Mouse (Mus musculus): ENCODE data around the gene Gmnc.

Gene Gmnc

GRCm38 (mm10) chr16:26991477-26992300, at the start of gene Gmnc:
TSS of gene Gmnc (minus strand) at chr16:26991652.
- DNase-seq, result no peak

- no peak for DNase-seq
These were observed 35.8 kb upstream of the Gmnc start for GRCm38 (mm10) chr16:27027281-27027680.

GRCm38 (mm10) chr16:27026226-27026625, 34.8 kb upstream of the Gmnc start:
- no peak for DNase-seq

GRCm38 (mm10) chr16:27022746-27023145, 31.3 kb upstream of the Gmnc start:
- no peak for DNase-seq

- DNase-seq, result no peak
These were observed 25.9 kb upstream of the Gmnc start for GRCm38 (mm10) chr16:27017309-27017708.

- DNase-seq, result no peak
These were observed 11.3 kb upstream of the Gmnc start for GRCm38 (mm10) chr16:27002714-27003113.

- DNase-seq, result no peak
These were observed 8.1 kb upstream of the Gmnc start for GRCm38 (mm10) chr16:26999563-26999962.

- no peak for DNase-seq
These were observed 1.8 kb downstream of the Gmnc start for GRCm38 (mm10) chr16:26989415-26990315.

GRCm38 (mm10) chr16:26988188-26988587, 3.3 kb downstream of the Gmnc start:
- no peak for DNase-seq

GRCm38 (mm10) chr16:26985796-26986195, 5.7 kb downstream of the Gmnc start:
- DNase-seq, result no peak

- DNase-seq, result no peak
These were observed 9.3 kb downstream of the Gmnc start for GRCm38 (mm10) chr16:26982112-26982511.

- no peak for DNase-seq
These were observed 23.5 kb downstream of the Gmnc start for GRCm38 (mm10) chr16:26967967-26968366.

- DNase-seq, result no peak
These were observed 24.6 kb downstream of the Gmnc start for GRCm38 (mm10) chr16:26966830-26967229.

- no peak for DNase-seq
These were observed 29.5 kb downstream of the Gmnc start for GRCm38 (mm10) chr16:26961971-26962370.

GRCm38 (mm10) chr16:26951601-26952000, 39.9 kb downstream of the Gmnc start:
- DNase-seq, result no peak

GRCm38 (mm10) chr16:26950209-26950608, 41.2 kb downstream of the Gmnc start:
- no peak for DNase-seq

- DNase-seq, result no peak
These were observed 87.5 kb downstream of the Gmnc start for GRCm38 (mm10) chr16:26903968-26904367.

- DNase-seq, result no peak
These were observed 90.0 kb downstream of the Gmnc start for GRCm38 (mm10) chr16:26901471-26901870.

- no peak for DNase-seq
These were observed 105.1 kb downstream of the Gmnc start for GRCm38 (mm10) chr16:26886337-26886736.

GRCm38 (mm10) chr16:26876885-26877284, 114.6 kb downstream of the Gmnc start:
- no peak for DNase-seq
